Mouse (Mus musculus) intestine, embryonic 16.5 days (tissue): ENCODE measurements around the gene Osbpl7. TPM values are rescaled to one million over a fixed set of nuclear protein-coding genes. Genes with fewer than 3 reads are reported as not detected.

ENCODE experiments used
- ATAC-seq: fragments of 200-750 bp; cut with Nextera tagmentation; 2 replicates; pipeline ENCODE4 v1.8.0; 2017; ENCODE audit warnings: moderate TSS enrichment, moderate library complexity
- H3K27ac ChIP-seq: fragments of 300-500 bp; sonication (generic); 2 replicates; pipeline ENCODE4 v1.5.1; 2014; ENCODE audit warnings: mild to moderate bottlenecking, low read length
- H3K27me3 ChIP-seq: fragments of 300-500 bp; sonication (generic); replicated peaks from 2 replicates; pipeline ENCODE4 v1.6.1; 2014; ENCODE audit warnings: low read length, control low read depth, mixed read lengths; ENCODE audit not compliant: control insufficient read depth, insufficient read depth
- H3K36me3 ChIP-seq: fragments of 300-500 bp; sonication (generic); 2 replicates; pipeline ENCODE4 v1.6.1; 2014; ENCODE audit warnings: low read length, control low read depth; ENCODE audit not compliant: control insufficient read depth, insufficient read depth
- H3K4me1 ChIP-seq: fragments of 300-500 bp; sonication (generic); 2 replicates; pipeline ENCODE4 v1.6.1; 2014; ENCODE audit warnings: low read length, control low read depth, mixed read lengths; ENCODE audit not compliant: control insufficient read depth, insufficient read depth
- H3K4me2 ChIP-seq: fragments of 300-500 bp; sonication (generic); 2 replicates; pipeline ENCODE4 v1.6.1; 2014; ENCODE audit warnings: low read depth, low read length, control low read depth
- H3K4me3 ChIP-seq: fragments of 300-500 bp; sonication (generic); 2 replicates; pipeline ENCODE4 v1.5.1; 2014; ENCODE audit warnings: mild to moderate bottlenecking, low read length
- H3K9ac ChIP-seq: fragments of 300-500 bp; sonication (generic); 2 replicates; pipeline ENCODE4 v1.6.1; 2014; ENCODE audit warnings: low read depth, low read length
- H3K9me3 ChIP-seq: fragments of 300-500 bp; sonication (generic); 2 replicates; pipeline ENCODE4 v1.6.1; 2016; ENCODE audit warnings: low read length, control low read depth; ENCODE audit not compliant: control insufficient read depth
- WGBS: fragments of 180-500 bp; shearing (Covaris S2); extraction: QIAGEN DNeasy Blood & Tissue Kit; methylation state at CpG from one replicate; pipeline ENCODE4 v1.1.7; 2014; 5-methylcytosine and 5-hydroxymethylcytosine counted together
- microRNA-seq: library from miRNA; unstranded; fragments of <30 nt; microRNA quantifications from one replicate; pipeline ENCODE4, GENCODE M21; 2016
- polyA plus RNA-seq: library from polyadenylated mRNA; unstranded; fragments of >200 nt; fragmentation: Nextera tagmentation; extraction: Ambion mirVana; gene quantifications from 2 replicates; pipeline ENCODE4 v1.2.1, GENCODE M21; 2015

Osbpl7 gene
- polyA plus RNA-seq, 1 experiment from 2014 or later = 12.4 TPM

DNA sequence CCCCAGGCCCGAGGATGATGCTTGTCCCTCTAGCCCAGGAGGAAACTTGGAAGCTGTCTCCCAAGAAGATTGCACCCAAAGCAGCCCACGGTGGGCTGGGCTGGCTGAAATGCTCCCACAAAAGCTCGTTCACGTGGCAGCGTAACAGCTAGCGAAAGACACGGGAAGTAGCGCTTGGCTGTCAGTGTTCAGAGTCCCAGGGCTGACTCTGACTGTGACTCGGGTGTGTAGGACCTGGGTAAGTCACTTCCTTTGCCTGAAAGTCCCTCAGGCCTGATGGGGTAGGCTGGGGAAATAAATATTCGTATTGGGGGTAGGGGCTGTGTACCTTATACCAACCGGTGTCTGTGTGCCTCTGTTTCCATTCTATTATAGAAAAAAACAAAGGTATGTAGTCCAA is 65.4 kb downstream of the Osbpl7 start:
- Histone ChIP-seq H3K4me2 (peak overlapping the region; percentile 69), H3K4me3 (peak overlapping the region; percentile 46), H3K27ac (no peak overlapping the region), H3K36me3 (no peaks in the 10 kb centered on the region), H3K27me3 (peaks cover 56% of the 10 kb centered on the region), H3K9me3 (no peaks in the 10 kb centered on the region), H3K9ac (no peak overlapping the region), H3K4me1 (peaks cover 13% of the 10 kb centered on the region)
- 5% methylated on average over 11 of the region's 11 CpGs for WGBS
- no peak for ATAC-seq

Small RNA genes within 50 kb of the gene (microRNA-seq; reads per million reads assigned to microRNA genes)
- 0.91 reads per million for gene Mir8103

Other genes starting within 250 kb of the Osbpl7 start
- 51.7 and 52.5 TPM in 2 replicates for gene Nfe2l1, start 220.7 kb upstream of the Osbpl7 start, polyA plus RNA-seq
- gene Copz2, start 200.8 kb upstream of the Osbpl7 start, polyA plus RNA-seq = 76.6 and 81.4 TPM in 2 replicates
- gene Cdk5rap3, start 134.1 kb upstream of the Osbpl7 start, polyA plus RNA-seq = 68.1 and 70.1 TPM in 2 replicates
- gene Prr15l, start 122.5 kb upstream of the Osbpl7 start, polyA plus RNA-seq = 116 and 121 TPM in 2 replicates
- gene Pnpo, start 106.6 kb upstream of the Osbpl7 start, polyA plus RNA-seq = 125 and 141 TPM in 2 replicates
- gene Sp2, start 67.7 kb upstream of the Osbpl7 start, polyA plus RNA-seq = 13.2 and 13.8 TPM in 2 replicates
- not detected in 2 replicates for gene Sp6, start 37.2 kb upstream of the Osbpl7 start, polyA plus RNA-seq
- 25.5 and 26.9 TPM in 2 replicates for gene Scrn2, start 20.7 kb upstream of the Osbpl7 start, polyA plus RNA-seq
- gene Lrrc46, start 9.2 kb upstream of the Osbpl7 start, polyA plus RNA-seq = 0.29 and 0.37 TPM in 2 replicates
- 85.4 and 93.0 TPM in 2 replicates for gene Mrpl10, start 9.1 kb upstream of the Osbpl7 start, polyA plus RNA-seq
- 0.17 and 0.27 TPM in 2 replicates for gene Tbx21, start 64.7 kb downstream of the Osbpl7 start, polyA plus RNA-seq
- 2.0 TPM in 2 replicates for gene Tbkbp1, start 100.9 kb downstream of the Osbpl7 start, polyA plus RNA-seq
- 31.9 and 36.3 TPM in 2 replicates for gene Kpnb1, start 137.3 kb downstream of the Osbpl7 start, polyA plus RNA-seq
- 95.7 and 101 TPM in 2 replicates for gene Npepps, start 230.0 kb downstream of the Osbpl7 start, polyA plus RNA-seq